Mouse (Mus musculus) cerebellum, postnatal 25 days (tissue): Measurements from ENCODE around the gene Add1.
"Not testable (repeated sequence)": the region's sequence is repeated elsewhere in the genome, so short reads cannot be mapped to it uniquely, and the experiment has no call there.

Source experiments
- DNase-seq, 2 experiments: peaks; one replicate each; pipeline ENCODE4 v3.0.0; 2021; ENCODE audit warnings: mixed read lengths in 2 of 2

Gene Add1

GRCm38 (mm10) chr5:34551821-34552220 is 21.6 kb upstream of the Add1 start:
- DNase-seq = no peak

- DNase-seq = no peak
Observed at GRCm38 (mm10) chr5:34563854-34564253, 9.6 kb upstream of the Add1 start.

GRCm38 (mm10) chr5:34564291-34564690 is 9.2 kb upstream of the Add1 start:
- DNase-seq = no peak

GRCm38 (mm10) chr5:34565545-34566283 is 7.8 kb upstream of the Add1 start:
- DNase-seq = no peak

- no peak for DNase-seq
Observed at GRCm38 (mm10) chr5:34571551-34571950, 1.9 kb upstream of the Add1 start.

- not testable (repeated sequence) for DNase-seq
Observed at GRCm38 (mm10) chr5:34572568-34572967, 896 bp upstream of the Add1 start.

GRCm38 (mm10) chr5:34574721-34575120 is 1.3 kb downstream of the Add1 start:
- DNase-seq = no peak

- DNase-seq = no peak
Observed at GRCm38 (mm10) chr5:34576286-34576685, 2.8 kb downstream of the Add1 start.

GRCm38 (mm10) chr5:34578038-34578655 is 4.7 kb downstream of the Add1 start:
- DNase-seq = no peak

- no peak for DNase-seq
Observed at GRCm38 (mm10) chr5:34579377-34579776, 5.9 kb downstream of the Add1 start.

GRCm38 (mm10) chr5:34581671-34582313 is 8.3 kb downstream of the Add1 start:
- DNase-seq = peak; percentile 58 to 63

- no peak for DNase-seq
Observed at GRCm38 (mm10) chr5:34582314-34582675, 8.8 kb downstream of the Add1 start.

- DNase-seq = no peak
Observed at GRCm38 (mm10) chr5:34585216-34585615, 11.8 kb downstream of the Add1 start.

GRCm38 (mm10) chr5:34587881-34588280 is 14.4 kb downstream of the Add1 start:
- DNase-seq = no peak

GRCm38 (mm10) chr5:34590059-34590458 is 16.6 kb downstream of the Add1 start:
- no peak for DNase-seq

- no peak for DNase-seq
Observed at GRCm38 (mm10) chr5:34590702-34591101, 17.2 kb downstream of the Add1 start.

GRCm38 (mm10) chr5:34591388-34592004 is 18.0 kb downstream of the Add1 start:
- no peak for DNase-seq

GRCm38 (mm10) chr5:34592224-34592623 is 18.8 kb downstream of the Add1 start:
- not testable (repeated sequence) for DNase-seq

- DNase-seq = no peak
Observed at GRCm38 (mm10) chr5:34592666-34593065, 19.2 kb downstream of the Add1 start.

GRCm38 (mm10) chr5:34593202-34593727 is 19.8 kb downstream of the Add1 start:
- DNase-seq = no peak

GRCm38 (mm10) chr5:34604576-34604975 is 31.1 kb downstream of the Add1 start:
- no peak for DNase-seq

GRCm38 (mm10) chr5:34607100-34607880 is 33.8 kb downstream of the Add1 start:
- DNase-seq = peak; percentile 52 to 63

GRCm38 (mm10) chr5:34608226-34608625 is 34.8 kb downstream of the Add1 start:
- peak; percentile 36 to 55 for DNase-seq
